Mouse (Mus musculus): ENCODE measurements around the gene Znrd1. TPM values are rescaled to one million over a fixed set of nuclear protein-coding genes. Genes with fewer than 3 reads are reported as not detected.
"Not testable (repeated sequence)": the region's sequence is repeated elsewhere in the genome, so short reads cannot be mapped to it uniquely, and the experiment has no call there.

Gene Znrd1
- 10 to 100 TPM; 31.3 to 37.2 TPM for total RNA-seq (2021)
- long read RNA-seq, transcript Znrd1-202 (5 exons, 710 nt) = major isoform, 7 of 8 reads
- long read RNA-seq, partial matches to known transcripts = 0 of 8 reads
- long read RNA-seq, other reads (novel, unspliced or antisense) = 0 of 8 reads

GRCm38 (mm10) chr17:36957999-36958743 is at the start of gene Znrd1, which contains the start of gene Znrd1as:
Gene Znrd1 (minus strand): TSS chr17:36958559.
Gene Znrd1as (plus strand): TSS chr17:36958592.
- peak; percentile 94 to 98 for DNase-seq (ENCODE audit: low spot score in 2 of 2)

- no peak for DNase-seq (ENCODE audit: low spot score in 2 of 2)
Observed at GRCm38 (mm10) chr17:37003366-37003765, 45.0 kb upstream of the Znrd1 start.

GRCm38 (mm10) chr17:37002364-37003330 is 44.3 kb upstream of the Znrd1 start:
- no peak for DNase-seq (ENCODE audit: low spot score in 2 of 2)

- no peak for DNase-seq (ENCODE audit: low spot score in 2 of 2)
Observed at GRCm38 (mm10) chr17:37000863-37001262, 42.5 kb upstream of the Znrd1 start, which contains the start of gene Zfp57. Gene Zfp57 (plus strand): TSS chr17:37001163.

GRCm38 (mm10) chr17:36998477-36998876 is 40.1 kb upstream of the Znrd1 start:
- DNase-seq (ENCODE audit: low spot score in 2 of 2) = no peak

- peak; percentile 45 to 84 for DNase-seq (ENCODE audit: low spot score in 2 of 2)
Observed at GRCm38 (mm10) chr17:36997033-36997735, 38.8 kb upstream of the Znrd1 start.

GRCm38 (mm10) chr17:36995448-36995847 is 37.1 kb upstream of the Znrd1 start:
- DNase-seq (ENCODE audit: low spot score in 2 of 2) = no peak

- no peak for DNase-seq (ENCODE audit: low spot score in 2 of 2)
Observed at GRCm38 (mm10) chr17:36994528-36994927, 36.2 kb upstream of the Znrd1 start.

GRCm38 (mm10) chr17:36993770-36994325 is 35.5 kb upstream of the Znrd1 start:
- no peak for DNase-seq (ENCODE audit: low spot score in 2 of 2)

GRCm38 (mm10) chr17:36992336-36993104 is 34.2 kb upstream of the Znrd1 start:
- no peak for DNase-seq (ENCODE audit: low spot score in 2 of 2)

GRCm38 (mm10) chr17:36990630-36991029 is 32.3 kb upstream of the Znrd1 start:
- not testable (repeated sequence) for DNase-seq (ENCODE audit: low spot score in 2 of 2)

- no peak for DNase-seq (ENCODE audit: low spot score in 2 of 2)
Observed at GRCm38 (mm10) chr17:36989437-36989836, 31.1 kb upstream of the Znrd1 start, which contains the start of gene H2-M5. Gene H2-M5 (minus strand): TSS chr17:36989537.

GRCm38 (mm10) chr17:36988475-36988874 is 30.1 kb upstream of the Znrd1 start:
- DNase-seq (ENCODE audit: low spot score in 2 of 2) = no peak

GRCm38 (mm10) chr17:36982253-36983155 is 24.1 kb upstream of the Znrd1 start:
- DNase-seq (ENCODE audit: low spot score in 2 of 2) = no peak

GRCm38 (mm10) chr17:36981845-36982244 is 23.5 kb upstream of the Znrd1 start:
- no peak for DNase-seq (ENCODE audit: low spot score in 2 of 2)

GRCm38 (mm10) chr17:36981221-36981813 is 23.0 kb upstream of the Znrd1 start, which contains the start of gene 2410137M14Rik:
Gene 2410137M14Rik (minus strand): TSS chr17:36981237.
- DNase-seq (ENCODE audit: low spot score in 2 of 2) = peak; percentile 15 to 38

- DNase-seq (ENCODE audit: low spot score in 2 of 2) = no peak
Observed at GRCm38 (mm10) chr17:36973271-36973787, 15.0 kb upstream of the Znrd1 start.

- no peak for DNase-seq (ENCODE audit: low spot score in 2 of 2)
Observed at GRCm38 (mm10) chr17:36972791-36973190, 14.4 kb upstream of the Znrd1 start.

Measured in layer of hippocampus, adult 18-20 months (tissue).